Mouse (Mus musculus) T-helper 17 cell (primary cell): Measurements from ENCODE around the gene Igsf1.

Experiments
- in situ Hi-C, 2 experiments: fragments of 300-600 bp; cut with MboI, MseI; formaldehyde crosslinking; loops; 1 replicate in 1 of 2; 2 replicates in 1 of 2; pipeline ENCODE4 v1.15.1; 2025; ENCODE audit warnings: high pct_unique_total_duplicates in 2 of 2

Gene Igsf1

GRCm38 (mm10) chrX:49797213-49798019, at the start of gene Igsf1:
Gene Igsf1, minus strand, starts transcription at chrX:49797749.
- in situ Hi-C loops, result no loop called here

DNA sequence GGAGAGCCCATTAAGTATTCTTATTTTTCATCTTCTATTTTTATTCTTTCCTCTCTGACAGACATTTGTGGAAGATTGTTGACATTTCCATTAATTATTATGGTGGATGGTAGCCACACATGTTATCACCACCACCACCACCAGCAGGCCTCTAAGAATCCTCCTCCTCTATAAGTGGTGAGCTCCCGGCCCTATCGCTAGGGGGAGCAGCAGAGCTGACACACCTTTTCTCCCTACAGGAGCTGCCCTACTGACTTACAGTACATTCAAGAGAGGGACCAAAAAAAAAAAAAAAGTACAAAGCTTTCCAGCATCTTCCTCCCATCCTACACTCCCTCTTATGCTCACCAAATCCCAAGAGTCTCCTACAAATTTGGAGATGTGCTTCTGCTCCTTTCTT, 26.7 kb downstream of the Igsf1 start:
- in situ Hi-C loops, result no loop called here

DNA sequence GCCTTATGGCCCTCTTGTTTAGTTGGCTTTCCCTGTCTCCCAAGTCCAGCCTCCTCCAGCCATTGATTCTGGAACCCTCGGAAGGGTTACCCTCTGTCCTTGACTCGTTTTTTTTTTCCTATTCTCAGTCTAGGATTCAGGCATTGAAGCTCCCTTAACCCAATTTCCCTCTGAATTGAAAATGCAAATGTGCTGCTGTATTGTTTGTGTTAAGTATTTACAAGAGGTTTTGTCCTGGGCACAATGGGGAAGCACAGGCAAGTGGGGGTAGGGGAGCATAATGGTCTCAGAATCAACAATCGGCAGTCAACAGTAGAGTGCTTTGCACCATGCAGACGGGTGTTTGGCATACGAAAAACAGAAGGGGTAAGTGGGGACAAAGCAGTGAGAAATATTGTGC, 52.4 kb downstream of the Igsf1 start:
- in situ Hi-C loops, result no loop called here

- in situ Hi-C loops, result no loop called here
Observed at GRCm38 (mm10) chrX:49734959-49735358, 62.6 kb downstream of the Igsf1 start, which contains the start of gene Olfr1321. Gene Olfr1321, minus strand, starts transcription at chrX:49735059.
